Comparison of ENCODE assay signal across 28 mouse cellular contexts in the genomic region with DNA sequence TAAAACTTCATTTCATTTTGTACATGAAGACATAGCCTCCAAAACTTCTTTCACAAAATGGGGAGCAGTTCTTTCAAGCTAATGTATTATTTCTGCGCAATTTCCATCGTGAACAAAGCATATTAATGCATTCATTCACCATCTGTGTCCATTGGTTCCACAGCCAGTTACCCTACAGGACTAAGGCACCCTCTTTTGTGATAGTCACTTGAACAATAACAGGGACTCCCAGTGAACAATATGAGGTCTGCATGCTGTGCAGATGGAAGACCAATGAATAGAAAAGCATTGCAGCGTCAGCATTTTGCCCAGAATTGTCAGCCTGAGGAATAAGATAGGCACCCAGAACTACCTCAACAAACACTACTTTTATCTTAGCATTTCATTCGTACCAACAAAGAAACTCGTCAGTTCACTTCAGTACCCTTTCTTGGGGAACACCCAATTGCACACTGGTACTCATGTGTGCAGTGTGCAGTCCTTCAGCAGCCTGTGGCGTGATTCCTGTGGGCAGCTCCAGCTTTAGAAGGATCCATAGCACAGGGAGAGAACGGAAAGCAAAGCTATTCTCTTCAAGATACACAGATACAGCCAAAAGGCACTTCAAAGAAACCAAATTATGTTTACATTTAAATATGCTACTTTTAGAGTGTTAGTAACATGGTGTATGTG.
DNase-seq lines count a peak whose midpoint lies in the region; ATAC-seq and TF ChIP-seq lines count a peak whose summit lies in the region.
"Had no signal": no experiment of that assay in that cellular context is flagged by ENCODE, and none has a peak within 500 bp of the region (broad histone marks: within the 10 kb centered on the region; RNA-seq: fewer than 3 reads in every experiment).

No protein-coding gene starts in this region.

- TF ChIP-seq POLR2A in brain, embryonic 14.5 days (IDR thresholded peaks at IDR 0.05; ENCODE audit: borderline replicate concordance, extremely low read depth, insufficient read depth, insufficient read length, poor library complexity, severe bottlenecking): no peak

- ATAC-seq in hindbrain, embryonic 11.5 days (ENCODE audit: low FRiP score): peak; percentile 83
- no peak for ATAC-seq in hindbrain, embryonic 14.5 days (ENCODE audit: low FRiP score)
- peak; percentile 72; the same call in 1 of the 2 replicates for ATAC-seq in midbrain, embryonic 12.5 days (ENCODE audit: low FRiP score, low read depth)
- ATAC-seq in midbrain, embryonic 14.5 days (ENCODE audit: low FRiP score, low TSS enrichment): no peak; the same call in 1 of the 2 replicates
- ATAC-seq: activated CD4-positive, CD25-positive, alpha-beta regulatory T cell, adult 4 months; CD4-positive, CD25-positive, alpha-beta regulatory T cell, adult 4 months; forebrain, embryonic 14.5 days; forebrain, embryonic 16.5 days; Patski had no signal

- no peak overlapping the region for H3K27ac ChIP-seq in hindbrain, embryonic 11.5 days (ENCODE audit: low read depth, low read length)
- no peak overlapping the region for H3K27ac ChIP-seq in hindbrain, embryonic 14.5 days
- no peak overlapping the region for H3K27ac ChIP-seq in midbrain, embryonic 12.5 days (replicated peaks)
- H3K27ac ChIP-seq in midbrain, embryonic 14.5 days (replicated peaks; ENCODE audit: low read depth, low read length): no peak overlapping the region
- H3K27ac ChIP-seq: embryonic facial prominence, embryonic 13.5 days; embryonic facial prominence, embryonic 15.5 days; forebrain, embryonic 10.5 days; forebrain, embryonic 12.5 days had no signal

- no peaks in the 10 kb centered on the region for H3K36me3 ChIP-seq in hindbrain, embryonic 11.5 days (ENCODE audit: control insufficient read depth, insufficient read depth, low read length)
- H3K36me3 ChIP-seq in hindbrain, embryonic 14.5 days (replicated peaks; ENCODE audit: control insufficient read depth, insufficient read depth): no peaks in the 10 kb centered on the region
- no peaks in the 10 kb centered on the region for H3K36me3 ChIP-seq in midbrain, embryonic 12.5 days
- no peaks in the 10 kb centered on the region for H3K36me3 ChIP-seq in midbrain, embryonic 14.5 days (ENCODE audit: control insufficient read depth, insufficient read depth, low read length)
- H3K36me3 ChIP-seq: embryonic facial prominence, embryonic 13.5 days; embryonic facial prominence, embryonic 15.5 days; forebrain, embryonic 10.5 days; forebrain, embryonic 12.5 days; G1E had no signal

- H3K4me1 ChIP-seq in hindbrain, embryonic 11.5 days (replicated peaks; ENCODE audit: control insufficient read depth, insufficient read depth, low read length): no peaks in the 10 kb centered on the region
- no peaks in the 10 kb centered on the region for H3K4me1 ChIP-seq in hindbrain, embryonic 14.5 days (replicated peaks; ENCODE audit: control insufficient read depth, insufficient read depth, low read length)
- H3K4me1 ChIP-seq in midbrain, embryonic 12.5 days: no peaks in the 10 kb centered on the region
- no peaks in the 10 kb centered on the region for H3K4me1 ChIP-seq in midbrain, embryonic 14.5 days (ENCODE audit: control insufficient read depth, insufficient read depth, low read length)
- H3K4me1 ChIP-seq: embryonic facial prominence, embryonic 13.5 days; embryonic facial prominence, embryonic 15.5 days; forebrain, embryonic 10.5 days; forebrain, embryonic 12.5 days had no signal

- TF ChIP-seq CTCF in brain, embryonic 14.5 days (IDR thresholded peaks at IDR 0.05; ENCODE audit: borderline replicate concordance, extremely low read depth, insufficient read depth, insufficient read length): no peak

- no peak overlapping the region for H3K4me2 ChIP-seq in hindbrain, embryonic 11.5 days (replicated peaks; ENCODE audit: low read depth, low read length)
- H3K4me2 ChIP-seq in hindbrain, embryonic 14.5 days (replicated peaks): no peak overlapping the region
- H3K4me2 ChIP-seq in midbrain, embryonic 12.5 days (replicated peaks): no peak overlapping the region
- H3K4me2 ChIP-seq in midbrain, embryonic 14.5 days (ENCODE audit: low read length): no peak overlapping the region
- H3K4me2 ChIP-seq: embryonic facial prominence, embryonic 13.5 days; embryonic facial prominence, embryonic 15.5 days; forebrain, embryonic 12.5 days had no signal

- 63% methylated on average over 7 of the region's 7 CpGs for WGBS in hindbrain, embryonic 11.5 days
- 55% methylated on average over 7 of the region's 7 CpGs for WGBS in hindbrain, embryonic 14.5 days
- 78% methylated on average over 7 of the region's 7 CpGs for WGBS in midbrain, embryonic 12.5 days
- 63% methylated on average over 7 of the region's 7 CpGs for WGBS in midbrain, embryonic 14.5 days

- H3K4me3 ChIP-seq in hindbrain, embryonic 11.5 days (ENCODE audit: low read depth, low read length): no peak overlapping the region
- H3K4me3 ChIP-seq in hindbrain, embryonic 14.5 days (replicated peaks; ENCODE audit: low read length): no peak overlapping the region
- H3K4me3 ChIP-seq in midbrain, embryonic 12.5 days: no peak overlapping the region
- no peak overlapping the region for H3K4me3 ChIP-seq in midbrain, embryonic 14.5 days (replicated peaks; ENCODE audit: low read depth, low read length)
- H3K4me3 ChIP-seq: embryonic facial prominence, embryonic 13.5 days; embryonic facial prominence, embryonic 15.5 days; erythroblast, embryonic 14.5 days; forebrain, embryonic 10.5 days; forebrain, embryonic 12.5 days had no signal

- peak; percentile 7 for DNase-seq in hindbrain, embryonic 11.5 days (ENCODE audit: low spot score)
- DNase-seq in hindbrain, embryonic 14.5 days (ENCODE audit: low spot score): no peak
- DNase-seq in midbrain, embryonic 14.5 days: no peak
- peak; percentile 5 for DNase-seq in brain, embryonic 14.5 days (ENCODE audit: low read depth)
- DNase-seq in left cerebral cortex, postnatal 14 days (ENCODE audit: low spot score in 2 of 2): no peak
- DNase-seq: adrenal gland, adult 8-10 months; adrenal gland, postnatal 14 days; adrenal gland, postnatal 36 days; B cell, adult 2 months; cerebellum, adult 11 months; cerebellum, adult 18-20 months; cerebellum, adult 8-10 months; cerebellum, adult 9-11 months; cerebellum, postnatal 14 days; cerebellum, postnatal 36 days had no signal

- no peak overlapping the region for H3K9ac ChIP-seq in hindbrain, embryonic 11.5 days (ENCODE audit: low read depth, low read length)
- H3K9ac ChIP-seq in hindbrain, embryonic 14.5 days: no peak overlapping the region
- H3K9ac ChIP-seq in midbrain, embryonic 12.5 days (replicated peaks): no peak overlapping the region
- no peak overlapping the region for H3K9ac ChIP-seq in midbrain, embryonic 14.5 days (replicated peaks; ENCODE audit: low read length)
- H3K9ac ChIP-seq: embryonic facial prominence, embryonic 13.5 days; embryonic facial prominence, embryonic 15.5 days; forebrain, embryonic 12.5 days had no signal

- intact Hi-C loops in left cerebral cortex, postnatal 14 days (cut with DNase I): no loop called here

- no peaks in the 10 kb centered on the region for H3K27me3 ChIP-seq in hindbrain, embryonic 11.5 days (ENCODE audit: control insufficient read depth, insufficient read depth, low read length)
- no peaks in the 10 kb centered on the region for H3K27me3 ChIP-seq in hindbrain, embryonic 14.5 days (ENCODE audit: control insufficient read depth, insufficient read depth, low read length)
- H3K27me3 ChIP-seq in midbrain, embryonic 12.5 days: no peaks in the 10 kb centered on the region
- no peaks in the 10 kb centered on the region for H3K27me3 ChIP-seq in midbrain, embryonic 14.5 days (ENCODE audit: control insufficient read depth, insufficient read depth, low read length)
- H3K27me3 ChIP-seq: CH12.LX; embryonic facial prominence, embryonic 13.5 days; embryonic facial prominence, embryonic 15.5 days; forebrain, embryonic 12.5 days; Patski had no signal

- H3K9me3 ChIP-seq in hindbrain, embryonic 11.5 days (ENCODE audit: control insufficient read depth, low read length): no peaks in the 10 kb centered on the region
- no peaks in the 10 kb centered on the region for H3K9me3 ChIP-seq in hindbrain, embryonic 14.5 days (ENCODE audit: control insufficient read depth, low read length)
- no peaks in the 10 kb centered on the region for H3K9me3 ChIP-seq in midbrain, embryonic 12.5 days
- H3K9me3 ChIP-seq in midbrain, embryonic 14.5 days (ENCODE audit: control insufficient read depth, low read length): no peaks in the 10 kb centered on the region
- H3K9me3 ChIP-seq: embryonic facial prominence, embryonic 13.5 days; embryonic facial prominence, embryonic 15.5 days; forebrain, embryonic 10.5 days; forebrain, embryonic 12.5 days; G1E had no signal

Comparison
In these comparisons a context has a peak if more than half of its experiments do, and no peak if none do; other contexts are left out.
1. ATAC-seq: peak in hindbrain, embryonic 11.5 days (single experiment) and midbrain, embryonic 12.5 days (single experiment); none in hindbrain, embryonic 14.5 days (single experiment) and midbrain, embryonic 14.5 days (single experiment).
2. DNase-seq: peak in hindbrain, embryonic 11.5 days (single experiment) and brain, embryonic 14.5 days (single experiment); none in hindbrain, embryonic 14.5 days (single experiment), midbrain, embryonic 14.5 days (single experiment) and left cerebral cortex, postnatal 14 days (0 of 2).